Mouse (Mus musculus) neural tube, embryonic 15.5 days (tissue): ENCODE data around the gene Olfr1016. TPM values are rescaled to one million over a fixed set of nuclear protein-coding genes. Genes with fewer than 3 reads are reported as not detected.

ENCODE experiments used
- ATAC-seq: fragments of 200-750 bp; cut with Nextera tagmentation; 2 replicates; pipeline ENCODE4 v1.8.0; 2017; ENCODE audit warnings: mild to moderate bottlenecking, moderate TSS enrichment, moderate library complexity; ENCODE audit not compliant: low FRiP score
- H3K27ac ChIP-seq: fragments of 300-500 bp; sonication (generic); replicated peaks from 2 replicates; pipeline ENCODE4 v1.5.1; 2015; ENCODE audit warnings: mild to moderate bottlenecking, inconsistent platforms
- H3K27me3 ChIP-seq: fragments of 300-500 bp; sonication (generic); replicated peaks from 2 replicates; pipeline ENCODE4 v1.6.1; 2015; ENCODE audit warnings: inconsistent platforms
- H3K36me3 ChIP-seq: fragments of 300-500 bp; sonication (generic); 2 replicates; pipeline ENCODE4 v1.6.1; 2015; ENCODE audit warnings: inconsistent platforms
- H3K4me1 ChIP-seq: fragments of 300-500 bp; sonication (generic); 2 replicates; pipeline ENCODE4 v1.6.1; 2015; ENCODE audit warnings: inconsistent platforms
- H3K4me2 ChIP-seq: fragments of 300-500 bp; sonication (generic); 2 replicates; pipeline ENCODE4 v1.6.1; 2015; ENCODE audit warnings: inconsistent platforms, mild to moderate bottlenecking, moderate library complexity
- H3K4me3 ChIP-seq: fragments of 300-500 bp; sonication (generic); replicated peaks from 2 replicates; pipeline ENCODE4 v1.5.1; 2015; ENCODE audit warnings: mild to moderate bottlenecking, inconsistent platforms
- H3K9ac ChIP-seq: fragments of 300-500 bp; sonication (generic); replicated peaks from 2 replicates; pipeline ENCODE4 v1.6.1; 2015; ENCODE audit warnings: mild to moderate bottlenecking, inconsistent platforms
- H3K9me3 ChIP-seq: fragments of 300-500 bp; sonication (generic); replicated peaks from 2 replicates; pipeline ENCODE4 v1.6.1; 2016; ENCODE audit warnings: inconsistent platforms
- WGBS: fragments of 180-500 bp; shearing (Covaris S2); methylation state at CpG from one replicate; pipeline ENCODE4 v1.1.7; 2015; ENCODE audit warnings: mixed read lengths; 5-methylcytosine and 5-hydroxymethylcytosine counted together
- polyA plus RNA-seq: library from polyadenylated mRNA; unstranded; fragments of >200 nt; fragmentation: Nextera tagmentation; extraction: Ambion mirVana; gene quantifications from 2 replicates; pipeline ENCODE4 v1.2.1, GENCODE M21; 2015

The Olfr1016 gene
- polyA plus RNA-seq, result not detected in 2 replicates

DNA sequence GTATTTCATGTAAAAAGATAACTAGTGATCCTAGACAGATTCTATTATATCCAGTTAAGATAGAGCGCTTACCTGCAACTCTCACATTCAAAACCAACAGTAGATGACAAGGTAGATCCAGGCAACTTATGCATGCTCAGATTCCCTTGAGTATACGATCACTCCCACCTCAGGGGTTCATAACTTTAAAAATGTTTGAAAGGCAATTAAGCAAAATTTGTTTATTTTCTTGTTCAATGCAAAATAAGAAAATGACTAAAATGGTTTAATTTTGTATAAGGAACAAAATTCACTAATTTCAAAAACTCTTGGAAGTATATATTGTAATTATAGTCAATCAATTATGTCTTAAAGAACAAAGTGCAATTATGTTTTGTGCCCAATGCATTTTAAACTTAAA, at the start of gene Olfr1016:
TSS of gene Olfr1016 (minus strand) at position 101 of the 400 bp plus-strand sequence.
- Histone ChIP-seq H3K27ac (no peak within 1 kb of the TSS), H3K27me3 (no peaks in the 10 kb centered on the region), H3K4me3 (no peak within 1 kb of the TSS), H3K9me3 (no peaks in the 10 kb centered on the region), H3K4me2 (no peak within 1 kb of the TSS), H3K9ac (no peak within 1 kb of the TSS), H3K4me1 (no peaks in the 10 kb centered on the region), H3K36me3 (no peaks in the 10 kb centered on the region)
- ATAC-seq, result no peak
- 96% methylated on average over 2 of the region's 2 CpGs for WGBS

DNA sequence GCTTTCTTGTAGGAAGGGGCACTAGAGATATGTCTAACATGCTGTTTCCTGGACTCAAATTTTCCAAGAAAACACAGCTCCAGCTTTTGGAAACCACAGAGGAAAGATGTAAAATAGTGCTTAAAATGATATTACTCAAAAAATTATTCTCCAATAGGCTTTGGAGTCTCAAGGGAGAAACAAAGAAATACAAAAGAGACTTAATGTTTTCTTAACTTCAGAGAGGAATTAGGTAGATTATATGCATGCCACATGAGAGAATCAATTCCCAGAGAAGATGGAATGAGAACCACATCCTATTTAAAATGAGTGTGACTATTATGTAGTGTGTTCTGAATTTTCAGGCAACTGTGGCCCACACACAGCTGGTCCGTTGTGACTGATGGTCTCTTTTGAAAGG, 44.4 kb upstream of the Olfr1016 start, which contains the start of gene Olfr1020:
TSS of gene Olfr1020 (plus strand) at position 301 of the 400 bp plus-strand sequence.
- WGBS, result 84% methylated on average over 1 of the region's 1 CpGs
- no peak for ATAC-seq
- H3K4me1 ChIP-seq, result no peaks in the 10 kb centered on the region
- no peaks in the 10 kb centered on the region for H3K36me3 ChIP-seq
- H3K4me3 ChIP-seq, result no peak within 1 kb of the TSS
- H3K9ac ChIP-seq, result no peak within 1 kb of the TSS
- H3K4me2 ChIP-seq, result no peak within 1 kb of the TSS
- H3K27ac ChIP-seq, result no peak within 1 kb of the TSS
- H3K9me3 ChIP-seq, result no peaks in the 10 kb centered on the region
- no peaks in the 10 kb centered on the region for H3K27me3 ChIP-seq

DNA sequence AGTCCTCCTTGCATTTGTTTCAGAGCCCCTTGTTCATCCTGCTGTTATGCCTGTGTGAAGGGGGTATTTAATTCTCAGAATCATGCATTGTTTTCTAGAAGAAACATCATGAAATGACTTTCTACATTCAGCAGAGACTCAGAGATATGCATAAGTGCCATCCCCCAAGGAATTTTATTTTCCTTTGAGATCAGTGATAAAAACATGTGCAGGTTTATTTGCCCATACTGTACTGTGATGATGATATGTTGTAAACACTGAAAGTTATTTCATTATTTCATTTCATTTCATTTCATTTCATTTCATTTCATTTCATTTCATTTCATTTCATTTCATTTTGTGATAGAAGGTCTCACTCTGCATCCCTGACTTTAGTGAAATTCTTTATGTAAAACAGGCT, 43.0 kb upstream of the Olfr1016 start, which contains the start of gene Olfr1019:
TSS of gene Olfr1019 (minus strand) at position 101 of the 400 bp plus-strand sequence.
- Histone ChIP-seq H3K27me3 (no peaks in the 10 kb centered on the region), H3K27ac (no peak within 1 kb of the TSS), H3K4me2 (no peak within 1 kb of the TSS), H3K4me3 (no peak within 1 kb of the TSS), H3K9ac (no peak within 1 kb of the TSS), H3K36me3 (no peaks in the 10 kb centered on the region), H3K9me3 (no peaks in the 10 kb centered on the region), H3K4me1 (no peaks in the 10 kb centered on the region)
- ATAC-seq, result no peak

DNA sequence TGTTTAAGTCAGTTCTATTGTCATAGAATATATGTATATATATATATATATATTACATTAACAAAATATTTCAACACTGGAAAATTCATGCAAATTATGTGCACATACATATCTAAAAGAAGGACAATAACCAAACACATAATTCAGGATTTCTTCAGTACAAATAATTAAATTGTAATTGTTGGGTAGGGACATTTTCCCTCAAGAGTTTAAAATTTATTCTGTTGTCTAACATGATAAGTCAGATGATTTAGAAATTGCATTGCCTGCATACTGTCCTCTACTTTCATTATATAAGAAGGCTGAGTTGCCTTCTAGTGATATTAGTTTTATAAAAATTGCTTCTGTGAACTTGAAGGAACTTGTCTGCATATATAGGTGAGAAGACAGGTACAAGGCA, 15.8 kb upstream of the Olfr1016 start, which contains the start of gene Olfr1018:
TSS of gene Olfr1018 (plus strand) at position 301 of the 400 bp plus-strand sequence.
- Histone ChIP-seq H3K27me3 (no peaks in the 10 kb centered on the region), H3K4me3 (no peak within 1 kb of the TSS), H3K4me1 (no peaks in the 10 kb centered on the region), H3K27ac (no peak within 1 kb of the TSS), H3K9ac (no peak within 1 kb of the TSS), H3K4me2 (no peak within 1 kb of the TSS), H3K9me3 (no peaks in the 10 kb centered on the region), H3K36me3 (no peaks in the 10 kb centered on the region)
- no peak for ATAC-seq

DNA sequence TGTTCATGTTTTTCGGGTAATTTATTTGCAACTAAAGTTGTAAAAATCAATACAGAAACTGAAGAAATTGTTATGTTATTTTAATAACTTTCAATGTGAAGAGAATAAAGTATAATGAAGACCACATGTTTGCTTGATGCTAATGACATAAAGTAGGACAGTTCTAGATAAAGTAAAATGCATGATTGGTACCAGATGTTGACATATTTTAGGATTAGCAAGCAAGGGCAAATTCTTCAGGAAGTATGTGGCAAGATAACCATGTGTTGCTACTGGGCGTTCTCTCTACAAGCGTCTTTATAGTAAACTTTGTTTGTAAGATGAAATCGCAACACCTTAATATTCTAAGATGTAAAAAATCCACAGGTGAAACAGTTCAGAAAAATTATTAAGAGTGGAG, 2.2 kb upstream of the Olfr1016 start:
- H3K27ac ChIP-seq, result no peak overlapping the region
- H3K4me1 ChIP-seq, result no peaks in the 10 kb centered on the region
- no peaks in the 10 kb centered on the region for H3K9me3 ChIP-seq
- H3K4me2 ChIP-seq, result no peak overlapping the region
- H3K9ac ChIP-seq, result no peak overlapping the region
- H3K36me3 ChIP-seq, result no peaks in the 10 kb centered on the region
- ATAC-seq, result no peak
- WGBS, result 93% methylated on average over 4 of the region's 4 CpGs
- no peaks in the 10 kb centered on the region for H3K27me3 ChIP-seq
- no peak overlapping the region for H3K4me3 ChIP-seq

DNA sequence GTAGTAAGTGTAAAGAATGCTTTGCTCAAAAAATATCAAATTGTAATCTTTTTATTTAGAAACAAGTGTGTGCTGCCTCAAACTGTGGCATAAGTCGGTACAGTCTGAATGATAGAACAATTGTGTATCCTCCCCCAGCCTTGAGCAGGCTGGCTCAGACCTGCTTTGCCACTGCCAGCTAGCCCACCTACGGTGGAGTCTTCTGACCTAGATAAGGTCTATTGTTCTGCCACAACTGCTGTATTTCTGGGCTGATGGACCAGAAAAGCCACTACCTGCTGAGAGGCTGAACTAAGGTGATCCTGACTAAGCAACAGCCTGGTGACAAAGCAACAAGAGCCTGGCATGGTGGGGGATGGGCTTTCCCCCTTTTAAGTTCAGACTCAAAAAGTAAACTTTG, 10.0 kb downstream of the Olfr1016 start:
- H3K4me1 ChIP-seq, result no peaks in the 10 kb centered on the region
- H3K27ac ChIP-seq, result no peak overlapping the region
- no peak for ATAC-seq
- H3K4me3 ChIP-seq, result no peak overlapping the region
- no peaks in the 10 kb centered on the region for H3K9me3 ChIP-seq
- no peak overlapping the region for H3K4me2 ChIP-seq
- no peak overlapping the region for H3K9ac ChIP-seq
- 42% methylated on average over 2 of the region's 2 CpGs for WGBS
- H3K27me3 ChIP-seq, result no peaks in the 10 kb centered on the region
- H3K36me3 ChIP-seq, result no peaks in the 10 kb centered on the region

DNA sequence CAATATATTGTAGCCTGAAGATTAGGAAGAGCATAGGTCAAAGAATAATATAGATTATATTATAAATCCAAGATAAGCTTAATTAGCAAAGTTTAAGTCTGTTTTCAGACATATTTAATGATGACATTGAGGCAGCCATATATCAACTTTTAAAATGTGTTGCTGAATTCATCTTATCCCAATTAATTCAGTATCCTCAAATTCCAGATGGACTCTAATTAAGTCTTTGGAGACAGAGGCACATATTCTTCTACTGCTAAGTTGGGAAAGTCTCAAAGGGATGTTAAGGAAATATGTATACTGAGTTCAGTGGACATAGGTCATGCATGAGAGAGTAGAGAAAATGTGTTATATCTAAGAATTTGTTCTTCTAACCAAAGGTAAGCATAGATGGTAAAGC, 20.6 kb downstream of the Olfr1016 start, which contains the start of gene Olfr1015:
TSS of gene Olfr1015 (plus strand) at position 301 of the 400 bp plus-strand sequence.
- H3K27ac ChIP-seq, result no peak within 1 kb of the TSS
- H3K9me3 ChIP-seq, result no peaks in the 10 kb centered on the region
- no peak within 1 kb of the TSS for H3K4me2 ChIP-seq
- H3K4me3 ChIP-seq, result no peak within 1 kb of the TSS
- no peaks in the 10 kb centered on the region for H3K4me1 ChIP-seq
- no peaks in the 10 kb centered on the region for H3K27me3 ChIP-seq
- H3K36me3 ChIP-seq, result no peaks in the 10 kb centered on the region
- H3K9ac ChIP-seq, result no peak within 1 kb of the TSS
- ATAC-seq, result no peak

DNA sequence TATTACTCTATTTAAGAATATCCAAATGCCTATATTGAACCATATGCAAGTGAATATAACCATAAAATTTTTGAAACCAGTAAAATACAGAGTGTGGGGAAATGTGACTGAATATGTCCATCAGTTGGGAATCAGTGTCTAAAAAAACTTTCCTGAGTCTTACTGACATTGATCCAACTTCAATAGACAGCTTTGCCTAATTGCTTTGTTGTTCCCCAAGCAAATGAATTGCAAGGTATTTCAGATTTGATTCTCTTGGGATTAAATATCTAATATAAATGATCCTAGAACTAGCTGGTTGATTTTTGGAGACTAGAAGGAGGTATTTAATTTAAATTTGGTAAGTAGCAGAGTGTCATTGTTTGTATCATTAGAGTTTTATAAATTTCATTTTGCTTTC, 29.9 kb downstream of the Olfr1016 start, which contains the start of gene Olfr1014:
TSS of gene Olfr1014 (plus strand) at position 301 of the 400 bp plus-strand sequence.
- no peak within 1 kb of the TSS for H3K4me3 ChIP-seq
- H3K27me3 ChIP-seq, result no peaks in the 10 kb centered on the region
- ATAC-seq, result no peak
- no peak within 1 kb of the TSS for H3K9ac ChIP-seq
- H3K9me3 ChIP-seq, result no peaks in the 10 kb centered on the region
- no peak within 1 kb of the TSS for H3K4me2 ChIP-seq
- H3K27ac ChIP-seq, result no peak within 1 kb of the TSS
- no peaks in the 10 kb centered on the region for H3K4me1 ChIP-seq
- H3K36me3 ChIP-seq, result no peaks in the 10 kb centered on the region

DNA sequence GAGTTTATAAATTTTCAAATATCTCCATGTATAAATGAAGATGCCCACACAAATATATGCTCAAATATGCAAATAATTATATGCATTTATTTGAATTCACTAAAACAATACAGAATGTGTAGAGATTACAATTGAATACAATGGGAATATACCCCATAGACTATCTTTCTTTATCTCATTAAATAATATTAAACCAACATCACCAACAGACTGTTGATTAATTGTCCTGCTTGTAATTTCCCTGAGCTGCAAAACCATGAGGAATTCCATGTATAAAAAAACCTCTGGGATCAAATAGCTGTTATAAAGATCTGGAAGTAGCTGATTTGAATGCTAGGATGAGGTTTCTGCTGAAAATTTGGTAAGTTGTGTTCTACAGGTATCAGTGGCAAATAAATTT, 35.5 kb downstream of the Olfr1016 start, which contains the start of gene Olfr1013:
TSS of gene Olfr1013 (plus strand) at position 301 of the 400 bp plus-strand sequence.
- no peaks in the 10 kb centered on the region for H3K36me3 ChIP-seq
- ATAC-seq, result no peak
- no peak within 1 kb of the TSS for H3K9ac ChIP-seq
- H3K27me3 ChIP-seq, result no peaks in the 10 kb centered on the region
- H3K4me3 ChIP-seq, result no peak within 1 kb of the TSS
- no peak within 1 kb of the TSS for H3K27ac ChIP-seq
- H3K9me3 ChIP-seq, result no peaks in the 10 kb centered on the region
- no peaks in the 10 kb centered on the region for H3K4me1 ChIP-seq
- H3K4me2 ChIP-seq, result no peak within 1 kb of the TSS

DNA sequence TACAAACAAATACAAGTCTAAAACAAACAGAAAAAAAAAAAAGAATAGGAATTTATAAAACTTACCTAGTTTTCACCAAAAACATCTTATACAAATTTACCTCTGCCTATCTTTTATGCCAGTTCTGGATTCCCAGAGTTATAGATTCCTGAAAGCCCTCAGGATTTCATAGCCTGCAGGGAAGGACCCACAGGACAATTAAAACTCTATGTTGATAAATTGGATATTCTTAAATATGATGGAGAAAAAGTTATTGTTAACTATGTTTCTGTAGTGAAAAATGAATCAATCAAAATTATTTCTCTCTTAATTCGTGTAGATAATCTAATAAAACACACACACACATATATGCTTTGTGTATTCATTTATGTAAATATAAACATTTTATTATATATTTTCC, 39.7 kb downstream of the Olfr1016 start, which contains the start of gene Olfr1012:
TSS of gene Olfr1012 (minus strand) at position 101 of the 400 bp plus-strand sequence.
- H3K4me2 ChIP-seq, result no peak within 1 kb of the TSS
- H3K36me3 ChIP-seq, result no peaks in the 10 kb centered on the region
- H3K4me1 ChIP-seq, result no peaks in the 10 kb centered on the region
- H3K9me3 ChIP-seq, result no peaks in the 10 kb centered on the region
- 76% methylated on average over 1 of the region's 1 CpGs for WGBS
- H3K27ac ChIP-seq, result no peak within 1 kb of the TSS
- H3K4me3 ChIP-seq, result no peak within 1 kb of the TSS
- H3K27me3 ChIP-seq, result no peaks in the 10 kb centered on the region
- ATAC-seq, result no peak
- no peak within 1 kb of the TSS for H3K9ac ChIP-seq

DNA sequence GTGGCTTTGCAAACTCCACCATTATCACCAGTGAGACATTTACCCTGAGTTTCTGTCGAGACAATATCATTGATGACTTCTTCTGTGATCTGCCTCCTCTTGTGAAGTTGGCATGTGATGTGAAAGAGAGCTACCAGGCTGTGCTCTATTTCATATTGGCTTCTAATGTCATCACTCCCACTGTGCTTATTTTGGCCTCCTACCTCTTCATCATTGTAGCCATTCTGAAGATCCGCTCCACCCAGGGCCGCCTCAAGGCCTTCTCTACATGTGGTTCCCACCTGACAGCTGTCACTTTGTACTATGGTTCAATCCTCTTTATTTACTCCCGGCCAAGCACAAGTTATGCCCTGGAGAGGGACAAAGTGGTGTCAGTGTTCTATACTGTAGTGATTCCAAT, 48.5 kb downstream of the Olfr1016 start:
- Histone ChIP-seq H3K9me3 (no peaks in the 10 kb centered on the region), H3K36me3 (no peaks in the 10 kb centered on the region), H3K9ac (no peak overlapping the region), H3K27me3 (no peaks in the 10 kb centered on the region), H3K27ac (no peak overlapping the region), H3K4me2 (no peak overlapping the region), H3K4me3 (no peak overlapping the region), H3K4me1 (no peaks in the 10 kb centered on the region)
- WGBS, result 86% methylated on average over 4 of the region's 4 CpGs
- no peak for ATAC-seq
